Mouse (Mus musculus): ENCODE data around the gene Akap9. TPM values are rescaled to one million over a fixed set of nuclear protein-coding genes. Genes with fewer than 3 reads are reported as not detected.

The Akap9 gene
- polyA plus RNA-seq, 2 experiments = 34.3 to 114 TPM

GRCm38 (mm10) chr5:4084948-4085347 is 157.1 kb downstream of the Akap9 start:
- no peak for DNase-seq (ENCODE audit: low spot score)
- TF ChIP-seq POLR2A (IDR thresholded peaks at IDR 0.05; ENCODE audit: borderline replicate concordance, extremely low read depth, insufficient read depth, insufficient read length) = no peak
- H3K4me3 ChIP-seq (replicated peaks; ENCODE audit: low read length) = no peak overlapping the region
- peaks cover 76% of the 10 kb centered on the region for H3K36me3 ChIP-seq (ENCODE audit: control insufficient read depth, insufficient read depth, low read length)
- no peaks in the 10 kb centered on the region for H3K27me3 ChIP-seq (ENCODE audit: control insufficient read depth, insufficient read depth, low read length)
- H3K4me2 ChIP-seq (replicated peaks; ENCODE audit: low read depth, low read length, severe bottlenecking) = no peak overlapping the region
- H3K4me1 ChIP-seq (ENCODE audit: control insufficient read depth, insufficient read depth, low read length) = no peaks in the 10 kb centered on the region
- 95% methylated on average over 7 of the region's 7 CpGs for WGBS
- ATAC-seq (ENCODE audit: low FRiP score, low read depth) = no peak
- no peak overlapping the region for H3K9ac ChIP-seq (ENCODE audit: low read depth, low read length, severe bottlenecking)
- H3K9me3 ChIP-seq (ENCODE audit: control insufficient read depth, low read length) = no peaks in the 10 kb centered on the region
- H3K27ac ChIP-seq (replicated peaks; ENCODE audit: low read depth, low read length) = no peak overlapping the region

GRCm38 (mm10) chr5:4086309-4086708 is 158.5 kb downstream of the Akap9 start:
- ATAC-seq (ENCODE audit: low FRiP score, low read depth) = no peak
- Histone ChIP-seq H3K27ac (replicated peaks; ENCODE audit: low read depth, low read length) (no peak overlapping the region), H3K27me3 (ENCODE audit: control insufficient read depth, insufficient read depth, low read length) (no peaks in the 10 kb centered on the region), H3K9me3 (ENCODE audit: control insufficient read depth, low read length) (no peaks in the 10 kb centered on the region), H3K4me3 (replicated peaks; ENCODE audit: low read length) (no peak overlapping the region), H3K9ac (ENCODE audit: low read depth, low read length, severe bottlenecking) (no peak overlapping the region), H3K4me2 (replicated peaks; ENCODE audit: low read depth, low read length, severe bottlenecking) (no peak overlapping the region), H3K4me1 (ENCODE audit: control insufficient read depth, insufficient read depth, low read length) (no peaks in the 10 kb centered on the region), H3K36me3 (ENCODE audit: control insufficient read depth, insufficient read depth, low read length) (peaks cover 76% of the 10 kb centered on the region)
- no peak for DNase-seq (ENCODE audit: low spot score)
- TF ChIP-seq POLR2A (IDR thresholded peaks at IDR 0.05; ENCODE audit: borderline replicate concordance, extremely low read depth, insufficient read depth, insufficient read length) = no peak
- 97% methylated on average over 4 of the region's 4 CpGs for WGBS

GRCm38 (mm10) chr5:4088190-4088589 is 160.3 kb downstream of the Akap9 start:
- Histone ChIP-seq H3K4me2 (replicated peaks; ENCODE audit: low read depth, low read length, severe bottlenecking) (no peak overlapping the region), H3K4me1 (ENCODE audit: control insufficient read depth, insufficient read depth, low read length) (no peaks in the 10 kb centered on the region), H3K9me3 (ENCODE audit: control insufficient read depth, low read length) (no peaks in the 10 kb centered on the region), H3K4me3 (replicated peaks; ENCODE audit: low read length) (no peak overlapping the region), H3K36me3 (ENCODE audit: control insufficient read depth, insufficient read depth, low read length) (peaks cover 73% of the 10 kb centered on the region), H3K27me3 (ENCODE audit: control insufficient read depth, insufficient read depth, low read length) (no peaks in the 10 kb centered on the region), H3K27ac (replicated peaks; ENCODE audit: low read depth, low read length) (no peak overlapping the region), H3K9ac (ENCODE audit: low read depth, low read length, severe bottlenecking) (no peak overlapping the region)
- TF ChIP-seq POLR2A (IDR thresholded peaks at IDR 0.05; ENCODE audit: borderline replicate concordance, extremely low read depth, insufficient read depth, insufficient read length) = no peak
- 93% methylated on average over 5 of the region's 5 CpGs for WGBS
- no peak for ATAC-seq (ENCODE audit: low FRiP score, low read depth)
- DNase-seq (ENCODE audit: low spot score) = no peak

- H3K36me3 ChIP-seq (ENCODE audit: control insufficient read depth, insufficient read depth, low read length) = peaks cover 50% of the 10 kb centered on the region
These were observed 166.6 kb downstream of the Akap9 start for GRCm38 (mm10) chr5:4094471-4094870.

GRCm38 (mm10) chr5:4101031-4101430 is 173.2 kb downstream of the Akap9 start:
- no peak for ATAC-seq (ENCODE audit: low FRiP score, low read depth)
- H3K4me3 ChIP-seq (replicated peaks; ENCODE audit: low read length) = no peak overlapping the region
- no peak overlapping the region for H3K4me2 ChIP-seq (replicated peaks; ENCODE audit: low read depth, low read length, severe bottlenecking)
- H3K4me1 ChIP-seq (ENCODE audit: control insufficient read depth, insufficient read depth, low read length) = peaks cover 11% of the 10 kb centered on the region
- no peak for DNase-seq (ENCODE audit: low spot score)
- H3K36me3 ChIP-seq (ENCODE audit: control insufficient read depth, insufficient read depth, low read length) = peaks cover 39% of the 10 kb centered on the region
- no peaks in the 10 kb centered on the region for H3K9me3 ChIP-seq (ENCODE audit: control insufficient read depth, low read length)
- no peak overlapping the region for H3K27ac ChIP-seq (replicated peaks; ENCODE audit: low read depth, low read length)
- WGBS = 96% methylated on average over 4 of the region's 4 CpGs
- no peaks in the 10 kb centered on the region for H3K27me3 ChIP-seq (ENCODE audit: control insufficient read depth, insufficient read depth, low read length)
- TF ChIP-seq POLR2A (IDR thresholded peaks at IDR 0.05; ENCODE audit: borderline replicate concordance, extremely low read depth, insufficient read depth, insufficient read length) = no peak
- H3K9ac ChIP-seq (ENCODE audit: low read depth, low read length, severe bottlenecking) = no peak overlapping the region

More at GRCm38 (mm10) chr5:4094471-4094870, 166.6 kb downstream of the Akap9 start:
- TF ChIP-seq POLR2A (IDR thresholded peaks at IDR 0.05; ENCODE audit: borderline replicate concordance, extremely low read depth, insufficient read depth, insufficient read length) = no peak
- H3K27me3 ChIP-seq (ENCODE audit: control insufficient read depth, insufficient read depth, low read length) = no peaks in the 10 kb centered on the region
- no peak overlapping the region for H3K4me2 ChIP-seq (replicated peaks; ENCODE audit: low read depth, low read length, severe bottlenecking)
- H3K4me1 ChIP-seq (ENCODE audit: control insufficient read depth, insufficient read depth, low read length) = no peaks in the 10 kb centered on the region
- H3K27ac ChIP-seq (replicated peaks; ENCODE audit: low read depth, low read length) = no peak overlapping the region
- ATAC-seq (ENCODE audit: low FRiP score, low read depth) (no peak), DNase-seq (ENCODE audit: low spot score) (no peak)
- H3K4me3 ChIP-seq (replicated peaks; ENCODE audit: low read length) = no peak overlapping the region
- no peak overlapping the region for H3K9ac ChIP-seq (ENCODE audit: low read depth, low read length, severe bottlenecking)
- 96% methylated on average over 5 of the region's 5 CpGs for WGBS
- H3K9me3 ChIP-seq (ENCODE audit: control insufficient read depth, low read length) = no peaks in the 10 kb centered on the region

- Histone ChIP-seq H3K27me3 (ENCODE audit: control insufficient read depth, insufficient read depth, low read length) (no peaks in the 10 kb centered on the region), H3K9ac (ENCODE audit: low read depth, low read length, severe bottlenecking) (no peak overlapping the region), H3K4me3 (replicated peaks; ENCODE audit: low read length) (no peak overlapping the region), H3K36me3 (ENCODE audit: control insufficient read depth, insufficient read depth, low read length) (peaks cover 39% of the 10 kb centered on the region), H3K9me3 (ENCODE audit: control insufficient read depth, low read length) (no peaks in the 10 kb centered on the region), H3K27ac (replicated peaks; ENCODE audit: low read depth, low read length) (no peak overlapping the region), H3K4me1 (ENCODE audit: control insufficient read depth, insufficient read depth, low read length) (peaks cover 11% of the 10 kb centered on the region), H3K4me2 (replicated peaks; ENCODE audit: low read depth, low read length, severe bottlenecking) (no peak overlapping the region)
- no peak for TF ChIP-seq POLR2A (IDR thresholded peaks at IDR 0.05; ENCODE audit: borderline replicate concordance, extremely low read depth, insufficient read depth, insufficient read length)
- ATAC-seq (ENCODE audit: low FRiP score, low read depth) (no peak), DNase-seq (ENCODE audit: low spot score) (no peak)
- 98% methylated on average over 2 of the region's 2 CpGs for WGBS
These were observed 173.9 kb downstream of the Akap9 start for GRCm38 (mm10) chr5:4101770-4102169.
